Mouse (Mus musculus) liver, postnatal 0 days (tissue): Measurements from ENCODE around the gene Mllt1.

ENCODE experiments used
- CTCF ChIP-seq: sonication (generic); IDR thresholded peaks from 2 replicates; pipeline ENCODE4 v1.5.1; 2016; ENCODE audit warnings: antibody characterized with exemption, low read depth
- EP300 ChIP-seq: IDR thresholded peaks from 2 replicates; pipeline ENCODE4 v1.6.1; 2016; ENCODE audit warnings: antibody characterized with exemption, low read depth, mild to moderate bottlenecking

GRCm38 (mm10) chr17:56974708-56975240 is 39.6 kb upstream of the Mllt1 start:
- TF ChIP-seq EP300: no peak
- TF ChIP-seq CTCF: no peak
